Mouse (Mus musculus) intestine, embryonic 16.5 days (tissue): ENCODE measurements at regions not wholly inside any gene's neighbourhood (a gene's known extent, or its start where the extent isn't known, plus 50 kb on each side); places are given as distances from the start of the nearest gene placed in this dataset.

Source experiments
- ATAC-seq: fragments of 200-750 bp; cut with Nextera tagmentation; 2 replicates; pipeline ENCODE4 v1.8.0; 2017; ENCODE audit warnings: moderate TSS enrichment, moderate library complexity
- H3K27ac ChIP-seq: fragments of 300-500 bp; sonication (generic); 2 replicates; pipeline ENCODE4 v1.5.1; 2014; ENCODE audit warnings: mild to moderate bottlenecking, low read length
- H3K27me3 ChIP-seq: fragments of 300-500 bp; sonication (generic); replicated peaks from 2 replicates; pipeline ENCODE4 v1.6.1; 2014; ENCODE audit warnings: low read length, control low read depth, mixed read lengths; ENCODE audit not compliant: control insufficient read depth, insufficient read depth
- H3K36me3 ChIP-seq: fragments of 300-500 bp; sonication (generic); 2 replicates; pipeline ENCODE4 v1.6.1; 2014; ENCODE audit warnings: low read length, control low read depth; ENCODE audit not compliant: control insufficient read depth, insufficient read depth
- H3K4me1 ChIP-seq: fragments of 300-500 bp; sonication (generic); 2 replicates; pipeline ENCODE4 v1.6.1; 2014; ENCODE audit warnings: low read length, control low read depth, mixed read lengths; ENCODE audit not compliant: control insufficient read depth, insufficient read depth
- H3K4me2 ChIP-seq: fragments of 300-500 bp; sonication (generic); 2 replicates; pipeline ENCODE4 v1.6.1; 2014; ENCODE audit warnings: low read depth, low read length, control low read depth
- H3K4me3 ChIP-seq: fragments of 300-500 bp; sonication (generic); 2 replicates; pipeline ENCODE4 v1.5.1; 2014; ENCODE audit warnings: mild to moderate bottlenecking, low read length
- H3K9ac ChIP-seq: fragments of 300-500 bp; sonication (generic); 2 replicates; pipeline ENCODE4 v1.6.1; 2014; ENCODE audit warnings: low read depth, low read length
- H3K9me3 ChIP-seq: fragments of 300-500 bp; sonication (generic); 2 replicates; pipeline ENCODE4 v1.6.1; 2016; ENCODE audit warnings: low read length, control low read depth; ENCODE audit not compliant: control insufficient read depth
- WGBS: fragments of 180-500 bp; shearing (Covaris S2); extraction: QIAGEN DNeasy Blood & Tissue Kit; methylation state at CpG from one replicate; pipeline ENCODE4 v1.1.7; 2014; 5-methylcytosine and 5-hydroxymethylcytosine counted together

- WGBS = 55% methylated on average over 7 of the region's 7 CpGs
- Histone ChIP-seq H3K9me3 (no peaks in the 10 kb centered on the region), H3K4me1 (no peaks in the 10 kb centered on the region)
Observed at GRCm38 (mm10) chr2:103868655-103869054, 71.2 kb upstream of the Caprin1 start.

GRCm38 (mm10) chr2:103871522-103872276 is 74.2 kb upstream of the Caprin1 start:
- no peaks in the 10 kb centered on the region for H3K4me1 ChIP-seq
- WGBS = 32% methylated on average over 12 of the region's 12 CpGs
- no peak overlapping the region for H3K4me3 ChIP-seq
- ATAC-seq = 0 out of 2 replicates have a peak, but pooled peaks have one; percentile 36
- no peaks in the 10 kb centered on the region for H3K36me3 ChIP-seq
- H3K27ac ChIP-seq = no peak overlapping the region
- no peaks in the 10 kb centered on the region for H3K27me3 ChIP-seq
- H3K9ac ChIP-seq = no peak overlapping the region
- no peaks in the 10 kb centered on the region for H3K9me3 ChIP-seq
- no peak overlapping the region for H3K4me2 ChIP-seq

More at GRCm38 (mm10) chr2:103868655-103869054, 71.2 kb upstream of the Caprin1 start:
- no peak for ATAC-seq
- Histone ChIP-seq H3K4me3 (no peak overlapping the region), H3K4me2 (no peak overlapping the region), H3K9ac (no peak overlapping the region), H3K27me3 (no peaks in the 10 kb centered on the region), H3K27ac (no peak overlapping the region), H3K36me3 (no peaks in the 10 kb centered on the region)

DNA sequence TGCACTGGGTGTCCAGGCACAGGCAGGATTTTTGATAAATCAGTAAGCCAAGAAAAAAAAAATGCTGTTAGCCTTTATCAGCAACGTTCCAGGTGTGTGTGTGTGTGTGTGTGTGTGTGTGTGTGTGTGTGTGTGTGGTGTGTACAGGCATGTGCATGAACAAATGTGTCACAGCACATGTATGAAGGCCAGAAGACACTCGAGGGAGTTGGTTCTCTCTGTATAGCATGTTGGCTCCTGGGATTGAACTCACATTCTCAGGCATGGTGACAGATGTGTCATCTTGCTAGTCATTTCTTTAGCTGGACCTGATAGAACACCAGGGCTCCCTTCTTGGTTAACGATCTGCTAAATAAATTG is 74.8 kb upstream of the Caprin1 start:
- WGBS = 66% methylated on average over 3 of the region's 3 CpGs
- ATAC-seq = no peak

DNA sequence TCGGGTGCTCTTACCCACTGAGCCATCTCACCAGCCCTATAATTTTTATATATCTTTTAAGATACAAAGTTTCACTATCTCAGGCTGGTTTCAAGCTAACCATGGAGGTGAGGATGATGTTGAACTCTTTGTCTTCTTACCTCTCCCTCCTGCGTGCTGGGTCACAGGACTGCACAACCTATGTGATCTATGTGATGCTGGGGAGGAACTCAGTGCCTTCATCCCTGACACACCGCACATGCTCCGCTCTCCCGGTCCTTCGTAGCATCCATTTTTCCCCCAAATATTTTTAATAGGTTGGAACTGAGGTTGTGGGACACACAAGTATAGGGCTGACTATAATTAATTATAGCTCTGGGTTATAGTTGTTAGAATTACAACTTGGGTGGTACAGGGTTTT is 75.9 kb upstream of the Caprin1 start:
- H3K27me3 ChIP-seq = no peaks in the 10 kb centered on the region
- H3K4me2 ChIP-seq = no peak overlapping the region
- WGBS = 87% methylated on average over 6 of the region's 6 CpGs
- H3K27ac ChIP-seq = no peak overlapping the region
- H3K9ac ChIP-seq = no peak overlapping the region
- no peak for ATAC-seq
- H3K36me3 ChIP-seq = no peaks in the 10 kb centered on the region
- no peaks in the 10 kb centered on the region for H3K4me1 ChIP-seq
- no peak overlapping the region for H3K4me3 ChIP-seq
- no peaks in the 10 kb centered on the region for H3K9me3 ChIP-seq

More for the DNA sequence above, 74.8 kb upstream of the Caprin1 start:
- H3K9ac ChIP-seq = no peak overlapping the region
- no peak overlapping the region for H3K27ac ChIP-seq
- H3K4me3 ChIP-seq = no peak overlapping the region
- H3K36me3 ChIP-seq = no peaks in the 10 kb centered on the region
- no peaks in the 10 kb centered on the region for H3K27me3 ChIP-seq
- no peak overlapping the region for H3K4me2 ChIP-seq
- no peaks in the 10 kb centered on the region for H3K4me1 ChIP-seq
- no peaks in the 10 kb centered on the region for H3K9me3 ChIP-seq

- H3K9ac ChIP-seq = no peak overlapping the region
- H3K27ac ChIP-seq = no peak overlapping the region
- no peak overlapping the region for H3K4me3 ChIP-seq
- H3K36me3 ChIP-seq = no peaks in the 10 kb centered on the region
- 57% methylated on average over 3 of the region's 3 CpGs for WGBS
- no peaks in the 10 kb centered on the region for H3K4me1 ChIP-seq
- no peaks in the 10 kb centered on the region for H3K27me3 ChIP-seq
- no peak overlapping the region for H3K4me2 ChIP-seq
- no peaks in the 10 kb centered on the region for H3K9me3 ChIP-seq
- ATAC-seq = no peak
Observed at GRCm38 (mm10) chr2:103874466-103874865, 77.0 kb upstream of the Caprin1 start.

DNA sequence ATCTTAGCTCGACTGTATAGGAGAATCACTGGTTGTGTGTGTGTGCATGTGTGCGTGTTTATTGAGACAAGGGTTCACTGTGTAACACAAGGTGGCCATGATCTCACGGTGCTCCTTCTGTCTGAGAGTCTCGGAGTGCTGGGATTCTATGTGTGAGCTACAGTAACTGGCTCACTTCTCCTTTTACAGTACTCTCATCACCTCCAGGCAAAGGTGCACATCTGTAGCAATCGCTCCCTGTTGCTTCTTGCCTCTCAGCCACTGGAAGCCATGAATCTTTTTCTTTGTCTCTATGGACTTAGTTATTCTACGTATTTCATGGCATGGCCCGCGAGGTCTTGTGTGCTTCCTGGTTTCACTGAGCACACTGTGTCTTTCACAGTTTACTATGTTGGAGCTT is 78.3 kb upstream of the Caprin1 start:
- H3K36me3 ChIP-seq = no peaks in the 10 kb centered on the region
- WGBS = 86% methylated on average over 8 of the region's 8 CpGs

DNA sequence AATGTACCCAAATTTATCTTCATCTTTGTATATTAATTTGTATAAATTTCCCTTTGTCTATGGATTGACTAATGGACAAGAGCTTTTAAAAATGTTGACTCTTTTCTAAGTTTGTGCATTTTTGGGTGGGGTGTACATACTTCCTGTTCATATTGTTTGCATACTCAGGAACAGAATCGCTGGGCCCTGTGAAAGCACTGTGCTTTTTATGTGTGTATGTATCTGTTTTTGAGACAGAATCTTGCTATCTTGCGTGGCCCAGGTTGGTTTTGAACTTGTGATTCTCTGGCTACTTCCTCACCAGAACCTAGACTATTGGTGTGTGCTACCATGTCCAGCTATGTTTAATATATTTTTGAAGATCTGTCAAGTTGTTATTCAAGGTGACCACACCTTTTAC is 78.8 kb upstream of the Caprin1 start:
- no peak overlapping the region for H3K27ac ChIP-seq
- H3K4me1 ChIP-seq = no peaks in the 10 kb centered on the region
- WGBS = 89% methylated on average over 2 of the region's 2 CpGs
- ATAC-seq = no peak
- no peak overlapping the region for H3K4me3 ChIP-seq
- no peak overlapping the region for H3K9ac ChIP-seq
- H3K27me3 ChIP-seq = no peaks in the 10 kb centered on the region
- H3K9me3 ChIP-seq = no peaks in the 10 kb centered on the region
- H3K36me3 ChIP-seq = no peaks in the 10 kb centered on the region
- H3K4me2 ChIP-seq = no peak overlapping the region

More for the DNA sequence above, 78.3 kb upstream of the Caprin1 start:
- no peaks in the 10 kb centered on the region for H3K4me1 ChIP-seq
- H3K27me3 ChIP-seq = no peaks in the 10 kb centered on the region
- H3K27ac ChIP-seq = no peak overlapping the region
- H3K9ac ChIP-seq = no peak overlapping the region
- H3K4me2 ChIP-seq = no peak overlapping the region
- H3K4me3 ChIP-seq = no peak overlapping the region
- no peaks in the 10 kb centered on the region for H3K9me3 ChIP-seq
- no peak for ATAC-seq

GRCm38 (mm10) chr2:103881026-103881763 is 76.6 kb upstream of the Lmo2 start:
- no peak for ATAC-seq

DNA sequence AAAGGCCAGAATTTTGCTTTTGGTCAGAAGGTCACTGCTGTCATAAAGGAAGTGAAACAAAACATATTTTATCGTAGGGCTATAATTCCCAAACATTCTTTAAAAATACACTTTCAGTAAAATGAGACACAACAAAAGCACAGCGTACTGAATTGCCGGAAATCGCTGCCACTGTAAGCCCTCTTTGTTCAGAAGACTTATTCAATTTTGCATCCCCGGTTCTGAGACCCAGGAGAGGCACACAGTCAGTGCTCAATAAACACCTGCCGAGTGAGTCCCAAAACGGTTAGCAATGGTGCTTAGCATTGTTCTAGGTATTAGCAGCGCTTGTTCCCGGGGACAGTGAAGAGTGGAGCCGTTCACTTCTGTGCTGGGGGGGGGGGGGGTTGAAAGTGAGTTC is 72.9 kb upstream of the Lmo2 start:
- H3K4me3 ChIP-seq = no peak overlapping the region
- 62% methylated on average over 10 of the region's 10 CpGs for WGBS
- H3K27me3 ChIP-seq = no peaks in the 10 kb centered on the region
- no peak overlapping the region for H3K4me2 ChIP-seq
- ATAC-seq = no peak
- H3K9ac ChIP-seq = no peak overlapping the region
- no peaks in the 10 kb centered on the region for H3K9me3 ChIP-seq
- H3K36me3 ChIP-seq = no peaks in the 10 kb centered on the region
- no peak overlapping the region for H3K27ac ChIP-seq
- no peaks in the 10 kb centered on the region for H3K4me1 ChIP-seq

More at GRCm38 (mm10) chr2:103881026-103881763, 76.6 kb upstream of the Lmo2 start:
- H3K4me1 ChIP-seq = no peaks in the 10 kb centered on the region
- H3K27ac ChIP-seq = no peak overlapping the region
- H3K4me3 ChIP-seq = no peak overlapping the region
- H3K36me3 ChIP-seq = no peaks in the 10 kb centered on the region
- H3K4me2 ChIP-seq = no peak overlapping the region
- H3K27me3 ChIP-seq = no peaks in the 10 kb centered on the region
- WGBS = 29% methylated on average over 10 of the region's 10 CpGs
- H3K9ac ChIP-seq = no peak overlapping the region
- no peaks in the 10 kb centered on the region for H3K9me3 ChIP-seq
